Mouse (Mus musculus) cerebellum, adult (tissue): ENCODE results near the gene Spag7.

Experiments
- ATAC-seq: cut with Nextera tagmentation; 2 replicates; pipeline ENCODE4 v1.9.2; 2017; ENCODE audit warnings: mild to moderate bottlenecking, moderate library complexity, mixed read lengths; ENCODE audit not compliant: insufficient number of reproducible peaks, low FRiP score, low TSS enrichment

The Spag7 gene

DNA sequence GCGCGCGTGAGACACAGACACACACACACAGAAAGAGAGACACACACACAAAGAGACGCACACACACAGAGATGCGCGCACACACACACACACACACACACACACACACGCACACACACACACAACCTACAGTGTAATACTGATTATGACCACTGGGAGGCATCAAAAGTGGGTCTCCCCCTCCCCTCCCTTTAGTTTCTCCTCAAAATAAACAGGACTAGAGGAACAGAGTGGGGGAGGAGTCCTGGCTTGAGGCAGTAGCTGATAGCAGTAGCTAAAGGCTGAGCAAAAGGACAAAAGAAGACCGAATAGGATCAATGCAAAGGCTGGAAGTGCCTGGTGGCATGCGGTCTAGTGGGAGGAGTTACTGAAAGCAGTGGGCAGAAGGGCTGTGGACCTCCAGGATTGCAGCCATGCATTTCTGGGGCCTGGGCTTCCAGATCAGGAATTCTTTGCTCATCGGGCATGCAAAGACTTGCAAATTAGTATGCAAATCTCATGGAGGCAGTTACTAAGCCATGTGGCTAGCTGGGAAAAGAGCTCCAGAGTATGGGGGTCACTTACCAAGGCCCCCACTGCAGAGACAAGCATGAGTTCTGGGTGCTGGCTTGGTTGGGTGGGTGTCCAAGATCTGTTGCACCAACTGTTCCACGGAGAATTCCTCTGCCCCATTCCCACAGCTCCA lies 12.8 kb upstream of the Spag7 start:
- ATAC-seq, result no peak

DNA sequence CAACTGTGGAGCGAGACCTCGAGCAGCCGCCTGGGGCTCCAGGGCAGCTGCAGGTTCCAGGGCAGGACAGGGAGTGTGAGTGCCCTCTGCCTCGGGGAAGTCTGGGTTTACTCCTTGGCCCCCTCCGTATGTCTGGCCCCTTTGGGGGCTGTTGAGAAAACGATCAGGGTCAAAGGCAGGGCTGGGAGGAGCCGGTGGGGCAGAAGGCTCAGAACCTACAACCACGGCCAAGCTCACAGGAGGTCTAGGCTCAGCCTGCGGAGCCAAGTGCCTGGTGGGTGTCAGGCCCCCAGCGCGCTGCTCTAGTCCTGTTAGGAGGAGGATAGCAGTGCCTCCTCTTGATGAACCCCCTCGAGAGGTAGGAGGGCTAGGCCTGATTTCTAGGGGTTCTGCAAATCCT lies 12.0 kb upstream of the Spag7 start:
- ATAC-seq, result no peak

DNA sequence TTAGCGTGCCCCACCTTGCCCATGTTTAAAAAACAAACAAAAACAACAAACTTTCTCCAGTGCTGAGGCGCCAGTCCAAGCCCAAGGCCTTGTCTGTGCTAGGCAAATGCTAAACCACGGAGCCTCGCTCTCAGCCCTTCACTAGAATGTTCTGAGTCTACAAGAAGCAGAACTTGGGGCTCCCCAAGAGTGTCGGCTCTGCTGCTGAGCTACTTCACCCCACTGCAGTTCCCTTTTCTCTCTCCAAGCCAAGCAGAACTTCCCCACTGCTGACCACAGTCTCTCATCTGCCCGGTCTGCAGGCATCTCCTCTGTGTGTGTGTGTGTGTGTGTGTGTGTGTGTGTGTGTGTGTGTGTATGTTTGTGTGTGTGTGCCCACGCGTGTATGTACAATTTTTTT lies 10.7 kb upstream of the Spag7 start:
- ATAC-seq, result no peak

DNA sequence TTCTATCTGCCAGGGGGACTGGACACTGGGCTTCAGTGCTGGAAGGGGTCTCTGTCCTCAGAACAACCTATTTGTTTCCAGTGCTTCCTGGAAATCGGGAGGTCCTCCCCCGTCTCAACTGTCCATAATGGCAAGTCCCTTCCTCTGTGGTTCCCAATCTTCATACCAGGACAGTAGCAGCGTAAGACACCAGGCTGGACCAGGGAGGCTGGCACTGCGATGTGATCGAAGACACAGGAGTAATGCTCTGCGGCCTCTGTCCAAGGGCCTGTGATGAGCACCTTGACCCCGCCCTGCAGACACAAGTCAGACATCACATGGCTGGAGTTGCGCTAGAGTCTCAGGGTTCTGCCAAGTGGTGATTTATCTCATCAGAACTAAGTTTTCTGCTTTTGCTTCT lies 10.1 kb upstream of the Spag7 start:
- no peak for ATAC-seq

DNA sequence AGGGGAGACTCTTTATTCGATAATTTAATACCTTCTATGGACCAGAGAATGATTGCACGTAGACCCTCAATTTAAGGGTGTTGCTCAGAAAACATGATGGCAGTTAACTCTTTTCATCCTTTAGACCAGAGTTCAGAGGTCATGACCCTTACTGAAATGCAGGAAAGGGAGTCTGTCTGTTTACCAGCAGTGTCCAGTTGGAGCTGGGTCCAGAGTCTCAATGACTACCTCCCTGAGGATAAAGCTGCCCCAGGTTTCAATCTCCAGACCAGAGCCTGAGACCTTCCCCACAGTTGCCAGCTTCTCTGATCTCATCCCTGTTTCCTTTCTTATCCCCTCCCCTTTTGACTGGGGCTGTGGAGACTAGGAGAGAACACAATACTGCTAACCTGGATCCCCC lies 9.4 kb upstream of the Spag7 start:
- no peak for ATAC-seq

DNA sequence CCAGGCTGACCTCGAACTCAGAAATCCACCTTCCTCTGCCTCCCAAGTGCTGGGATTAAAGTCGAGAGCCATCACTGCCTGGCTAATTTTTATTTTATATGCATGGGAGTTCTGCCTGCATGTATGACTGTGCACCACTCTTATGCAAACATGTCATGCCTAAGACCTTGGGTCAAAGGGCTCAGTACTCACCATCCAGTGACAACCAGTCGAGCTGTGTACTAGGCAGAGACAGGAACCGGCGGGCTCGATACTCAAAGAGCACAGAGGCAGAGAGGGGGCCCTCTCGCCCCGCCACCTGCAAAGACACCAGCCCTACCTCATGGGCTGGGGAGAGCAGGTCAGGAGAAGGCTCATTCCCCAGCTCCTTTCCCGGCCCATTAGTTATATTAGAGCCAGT lies 8.9 kb upstream of the Spag7 start:
- no peak for ATAC-seq

DNA sequence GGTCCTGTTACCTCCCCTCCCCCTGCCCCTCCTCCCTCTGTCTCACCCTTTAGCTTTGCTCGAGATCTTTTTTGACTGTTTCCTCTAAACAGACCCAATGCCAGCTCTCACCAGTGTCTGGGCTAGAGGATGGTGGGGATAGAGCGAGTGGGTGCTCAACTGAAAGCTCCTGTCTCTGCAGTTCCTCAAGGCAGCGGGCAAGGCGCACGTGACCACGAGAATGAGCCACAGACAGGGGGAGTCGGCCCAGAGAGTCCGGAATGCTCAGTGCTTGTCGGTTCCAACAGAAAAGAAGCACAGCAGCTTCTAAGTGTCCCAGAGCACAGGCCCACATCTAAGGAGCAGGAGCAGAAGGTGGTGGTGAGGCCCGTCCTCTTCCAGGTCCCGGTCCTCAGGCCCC lies 5.3 kb upstream of the Spag7 start:
- no peak for ATAC-seq

DNA sequence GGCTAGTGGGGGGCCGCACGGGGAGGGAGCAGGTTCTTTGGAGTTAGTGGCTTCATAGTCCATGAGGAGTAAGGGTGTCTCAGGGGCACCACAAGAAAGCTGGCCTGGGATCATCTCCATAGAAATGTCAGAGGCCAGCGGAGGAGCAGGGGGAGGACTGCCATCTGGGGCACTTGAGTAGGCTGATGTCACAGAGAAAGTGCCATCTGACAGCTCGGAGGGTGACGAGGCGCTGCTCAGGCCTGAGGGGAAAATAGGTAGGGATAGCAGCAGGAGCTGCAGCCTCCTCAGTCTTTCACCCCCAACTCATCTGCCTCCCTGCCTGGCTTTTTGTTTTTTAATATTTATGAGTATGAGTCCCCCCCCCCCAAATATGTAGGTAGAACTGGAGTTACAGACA lies 4.8 kb upstream of the Spag7 start:
- ATAC-seq, result no peak

DNA sequence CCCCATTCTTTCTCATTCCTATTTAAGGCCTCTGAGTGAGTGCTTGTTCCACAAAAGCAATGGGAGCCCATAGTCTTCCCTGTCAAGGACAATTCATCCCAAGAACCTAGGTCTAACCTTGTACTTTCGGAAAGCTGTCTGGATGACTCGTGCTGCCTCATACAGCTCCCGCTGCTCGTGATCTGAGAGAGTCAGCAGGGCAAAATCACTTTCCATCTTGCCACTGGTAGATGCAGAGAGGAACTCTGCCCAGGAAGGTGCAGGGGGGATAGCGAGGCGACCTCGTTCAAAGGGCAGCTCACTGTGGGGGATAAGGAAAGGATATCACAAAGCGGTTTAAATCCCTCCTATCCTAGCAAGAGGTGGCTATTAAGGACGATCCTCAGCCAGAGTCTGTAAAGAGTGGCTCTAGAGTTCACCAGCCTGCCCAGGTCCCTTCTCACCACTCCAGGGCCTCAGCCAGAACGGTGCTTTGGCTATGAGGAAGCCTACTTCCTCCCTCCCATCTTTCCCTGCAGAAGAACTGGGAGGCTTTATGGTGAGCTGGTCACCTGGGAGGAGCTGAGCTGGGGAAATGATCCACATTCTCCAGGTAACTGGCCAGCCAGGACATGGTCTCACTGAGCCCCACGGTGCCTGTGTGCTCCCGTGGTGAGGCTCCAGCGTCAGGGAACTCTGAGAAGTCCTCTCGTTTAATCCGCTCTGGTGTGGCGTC lies 2.3 kb upstream of the Spag7 start:
- ATAC-seq, result no peak

DNA sequence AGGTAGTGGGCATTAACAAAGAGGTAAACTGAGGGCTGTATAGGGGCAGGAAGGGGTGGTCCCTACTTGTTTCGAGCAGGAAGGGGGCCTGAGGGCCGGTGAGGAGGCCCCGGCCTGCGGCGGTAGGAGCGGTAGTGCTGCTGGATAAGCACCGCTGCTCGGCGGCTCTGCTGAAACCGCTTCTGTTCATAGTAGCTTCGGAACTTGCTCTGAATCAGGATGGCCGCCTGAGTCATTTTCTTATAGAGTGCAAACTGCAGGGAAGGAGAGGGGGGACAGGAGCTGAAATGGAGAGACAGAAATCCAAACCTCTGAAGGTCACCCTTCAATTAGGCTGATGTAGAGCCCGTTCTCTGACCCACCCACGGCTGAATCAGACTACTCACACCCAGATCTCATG lies 1.3 kb upstream of the Spag7 start:
- ATAC-seq, result no peak

DNA sequence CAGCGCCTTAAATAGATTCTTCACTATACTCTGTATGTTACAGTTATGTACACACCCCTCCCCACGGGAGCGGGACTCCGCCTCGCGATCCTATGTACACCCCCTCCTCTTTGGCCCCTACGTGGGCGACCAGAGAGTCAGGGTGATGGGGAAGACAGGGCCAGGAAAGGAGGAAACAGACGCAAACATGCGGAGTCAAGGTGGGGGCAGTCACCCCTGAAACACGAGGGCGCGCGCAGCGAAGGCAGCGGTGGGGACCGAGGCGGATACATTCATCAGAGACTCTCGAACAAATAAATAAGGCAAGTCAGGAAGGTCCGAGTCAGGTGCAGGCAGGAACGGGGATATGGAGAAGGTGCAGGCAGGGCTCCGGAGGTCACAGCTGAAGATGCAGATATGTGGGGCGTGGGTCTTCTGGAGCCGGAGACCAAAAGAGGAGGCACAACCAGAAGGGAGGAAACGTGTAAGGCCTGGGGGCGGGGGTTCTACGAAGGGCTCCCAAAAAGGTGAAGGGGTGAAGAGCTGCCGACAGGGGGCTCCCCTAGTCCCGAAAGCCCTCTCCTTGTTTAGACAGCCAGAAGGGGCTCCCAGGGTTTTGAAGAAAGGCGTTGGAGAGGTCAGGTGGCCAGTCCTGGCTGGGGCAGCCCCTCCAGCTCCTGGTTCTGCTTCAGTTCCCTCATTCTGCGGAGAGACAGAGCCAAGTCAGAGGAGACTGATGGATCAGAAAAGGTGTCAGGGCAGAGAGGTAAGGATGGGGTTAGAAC lies 548 bp upstream of the Spag7 start:
- no peak for ATAC-seq

DNA sequence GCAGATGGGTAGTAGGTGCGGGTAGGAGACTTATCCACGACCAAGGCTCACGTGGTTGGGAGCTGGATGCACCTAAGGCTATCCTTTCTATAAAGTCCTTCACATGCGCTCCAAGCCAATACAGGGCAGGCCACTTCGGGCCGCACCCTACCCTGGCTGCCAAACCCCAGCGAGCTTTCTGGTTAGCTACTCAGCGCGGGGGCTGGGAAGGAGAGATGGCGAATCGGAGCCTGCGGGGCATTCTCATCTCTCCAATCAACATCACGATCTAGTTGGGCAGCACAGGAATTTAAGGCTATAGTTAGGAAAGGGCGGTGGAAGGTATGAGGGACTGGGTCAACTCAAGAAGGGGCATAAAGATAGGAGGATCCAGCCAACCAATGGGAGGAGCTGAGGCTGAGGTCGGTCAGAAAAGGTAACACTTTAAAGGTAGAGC lies 863 bp downstream of the Spag7 start:
- ATAC-seq, result no peak; the same call in 1 of the 2 replicates

DNA sequence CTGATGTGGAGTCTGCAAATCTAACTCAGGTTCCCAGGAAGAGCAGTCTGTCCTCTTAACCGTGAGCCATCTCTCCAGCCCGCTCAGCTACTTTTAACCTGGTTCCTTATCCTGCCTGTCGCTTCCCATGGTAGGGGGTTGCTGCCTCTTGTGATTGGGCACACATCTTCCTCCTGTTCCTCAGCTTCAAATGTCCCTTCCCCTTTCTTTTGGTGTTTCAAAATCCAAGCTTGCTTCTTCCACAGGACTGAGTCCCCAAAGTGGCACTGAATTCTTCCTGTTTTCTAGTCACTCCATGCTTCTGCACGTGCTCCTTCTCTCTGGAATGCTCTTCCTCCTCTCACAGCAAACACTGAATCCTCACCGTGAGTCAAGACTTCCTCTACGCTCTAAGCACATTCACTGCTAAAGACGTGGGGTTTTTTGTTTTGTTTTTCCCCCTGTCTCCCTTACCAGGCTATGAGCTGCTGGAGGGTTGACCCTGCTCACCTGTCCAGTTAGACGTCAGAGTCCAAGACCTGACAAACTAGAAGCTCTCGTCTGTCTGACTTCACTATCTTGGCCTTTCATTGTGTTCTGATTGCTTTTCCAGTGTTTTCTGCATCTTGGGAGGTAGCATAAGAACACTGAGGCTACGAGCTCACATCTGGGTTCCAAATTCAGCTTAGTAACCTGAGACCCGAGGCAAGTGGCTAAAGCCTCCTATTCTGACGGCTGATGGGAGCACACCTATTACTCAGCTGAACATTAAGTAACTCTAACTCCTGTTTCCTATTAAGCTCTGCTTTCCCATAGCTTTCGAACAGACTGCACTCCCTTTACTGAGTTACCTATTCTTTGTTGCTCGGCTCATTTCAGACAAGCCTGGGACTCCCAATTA lies 1.7 kb downstream of the Spag7 start:
- no peak for ATAC-seq

DNA sequence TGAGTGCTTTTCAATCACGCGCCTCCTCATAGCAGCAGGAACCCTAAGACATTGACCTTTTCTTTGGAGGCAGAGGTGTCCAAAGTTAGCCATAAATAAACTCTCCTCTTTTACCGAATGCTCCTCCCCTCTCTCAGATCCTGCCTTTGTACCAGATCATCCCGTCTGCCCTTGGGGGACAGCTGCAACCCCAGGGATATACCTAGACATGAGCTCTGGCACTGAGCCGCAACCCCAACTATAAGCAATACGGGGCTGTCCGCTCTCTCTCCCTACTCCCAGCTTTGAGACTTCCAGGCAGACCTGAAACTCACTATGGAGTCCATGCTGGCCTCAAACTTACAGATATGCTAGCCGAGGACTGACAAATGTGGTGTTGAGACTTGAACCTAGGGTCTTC lies 2.5 kb downstream of the Spag7 start:
- ATAC-seq, result no peak

DNA sequence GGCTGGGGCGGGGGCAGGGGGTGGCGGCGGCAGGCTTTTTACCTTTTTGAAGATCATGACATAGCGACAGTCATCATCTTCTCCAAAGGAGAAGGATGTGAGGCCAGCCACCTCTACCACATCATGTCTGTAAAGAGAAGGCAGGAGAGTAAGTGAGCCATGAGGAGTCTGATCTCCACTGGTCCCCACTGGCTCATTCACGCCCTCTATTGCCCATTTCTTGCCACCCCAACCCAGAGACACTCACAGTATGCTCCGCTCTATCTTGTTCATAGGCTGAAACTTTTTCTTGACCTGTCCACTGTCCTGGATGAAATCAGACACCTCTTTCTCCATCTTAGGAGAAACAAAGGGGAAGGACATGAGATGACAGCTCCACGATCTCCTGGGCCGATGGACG lies 4.5 kb downstream of the Spag7 start:
- ATAC-seq, result no peak

DNA sequence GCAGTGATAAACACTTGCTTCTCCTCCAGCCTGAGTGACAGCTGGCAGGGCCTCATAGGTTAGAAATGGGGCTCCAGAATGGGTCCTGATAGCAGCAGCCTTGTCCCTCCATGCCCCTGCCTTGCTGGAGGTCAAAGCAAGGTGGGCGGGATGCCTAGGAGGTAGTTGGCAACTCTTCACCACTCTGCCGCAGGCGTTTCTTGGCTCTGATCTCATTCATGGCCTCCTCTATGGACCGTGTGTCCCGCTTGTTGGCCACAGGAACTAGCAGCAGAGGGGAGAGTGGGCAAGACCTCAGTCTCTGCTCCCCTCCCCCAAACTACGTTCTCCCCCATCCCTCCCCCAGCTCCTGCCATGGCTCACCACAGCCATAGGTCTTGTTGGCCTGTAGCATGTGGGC lies 5.3 kb downstream of the Spag7 start:
- no peak for ATAC-seq

DNA sequence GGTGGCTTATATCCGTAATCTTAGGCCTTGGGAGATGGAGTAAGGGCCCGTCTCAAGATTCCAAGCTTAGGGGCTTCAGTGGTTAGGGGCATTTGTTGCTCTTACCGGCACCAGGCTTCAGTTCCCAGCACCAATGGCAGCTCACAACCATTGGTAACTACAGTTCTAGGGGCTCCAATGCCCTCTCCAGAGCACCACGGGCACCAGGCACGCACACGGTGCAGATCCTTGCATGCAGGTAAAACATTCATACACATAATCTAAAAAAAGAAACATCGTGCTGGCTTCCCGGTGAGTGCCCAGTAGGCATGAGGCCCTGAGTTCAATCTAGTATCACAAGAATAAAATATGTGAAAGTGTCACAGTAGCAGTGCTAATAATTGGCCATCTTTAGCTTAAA lies 6.1 kb downstream of the Spag7 start:
- ATAC-seq, result no peak

DNA sequence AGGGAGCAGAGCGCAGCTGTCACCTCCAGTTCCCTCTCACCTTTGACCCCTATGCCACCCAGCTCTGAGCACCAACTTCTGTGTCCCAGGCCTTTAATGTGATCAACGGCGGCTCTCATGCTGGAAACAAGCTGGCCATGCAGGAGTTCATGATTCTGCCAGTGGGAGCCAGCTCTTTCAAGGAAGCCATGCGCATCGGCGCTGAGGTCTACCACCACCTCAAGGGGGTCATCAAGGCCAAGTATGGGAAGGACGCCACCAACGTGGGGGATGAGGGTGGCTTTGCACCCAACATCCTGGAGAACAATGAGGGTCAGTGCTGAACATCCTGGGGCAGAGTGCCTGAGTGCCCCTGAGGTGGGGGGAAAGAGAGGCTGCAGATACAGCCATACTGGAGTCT lies 8.6 kb downstream of the Spag7 start:
- ATAC-seq, result no peak

DNA sequence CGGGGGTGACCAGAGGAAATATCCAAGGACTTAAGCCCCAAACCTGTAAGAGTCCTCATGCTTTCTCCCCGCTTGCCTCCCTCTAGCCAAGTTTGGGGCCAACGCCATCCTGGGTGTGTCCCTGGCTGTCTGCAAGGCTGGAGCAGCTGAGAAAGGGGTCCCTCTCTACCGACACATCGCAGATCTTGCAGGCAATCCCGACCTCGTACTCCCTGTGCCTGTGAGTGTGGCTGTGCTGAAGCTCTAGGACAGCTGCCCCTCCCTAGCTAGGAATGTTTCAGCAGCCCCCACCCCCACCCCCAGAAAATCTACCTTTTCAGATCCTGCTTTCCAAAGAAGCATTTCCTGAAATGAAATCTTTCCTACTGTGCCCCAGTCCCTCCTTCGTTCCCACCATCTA lies 10.3 kb downstream of the Spag7 start:
- ATAC-seq, result no peak

DNA sequence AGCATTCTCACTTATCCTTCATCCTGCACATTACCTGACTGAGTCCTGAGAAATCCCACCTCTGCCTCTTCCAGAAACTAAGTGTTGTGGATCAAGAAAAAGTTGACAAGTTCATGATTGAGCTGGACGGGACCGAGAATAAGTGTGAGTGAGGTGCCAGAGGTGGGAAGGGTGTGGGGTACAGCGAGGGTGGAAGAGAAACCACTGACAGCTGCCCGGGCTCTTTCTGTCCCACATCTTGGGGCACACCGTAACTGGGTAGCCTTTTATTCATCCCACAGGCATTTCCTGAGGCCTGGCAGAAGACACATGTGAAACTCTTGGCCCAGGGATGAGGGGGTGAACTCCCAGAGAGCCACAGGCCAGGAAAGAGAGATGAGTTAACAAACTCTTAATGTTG lies 10.7 kb downstream of the Spag7 start:
- no peak for ATAC-seq

DNA sequence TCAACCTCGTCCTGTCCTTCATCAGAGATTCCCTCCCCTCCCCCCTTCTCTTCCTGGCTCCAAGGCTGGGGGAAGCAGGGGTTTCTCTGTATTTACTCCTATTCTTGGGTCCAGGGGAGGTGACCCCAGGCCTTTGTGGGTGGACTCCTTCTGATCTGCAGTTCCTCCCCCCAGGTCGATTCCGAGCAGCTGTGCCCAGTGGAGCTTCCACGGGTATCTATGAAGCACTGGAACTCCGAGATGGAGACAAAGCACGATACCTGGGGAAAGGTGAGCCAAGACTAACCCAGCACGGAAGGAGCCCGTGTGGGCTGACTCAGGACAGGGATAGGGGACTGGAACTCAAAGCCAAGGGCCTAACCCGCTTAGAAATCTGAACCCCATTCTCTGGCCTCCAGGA lies 11.2 kb downstream of the Spag7 start:
- ATAC-seq, result no peak
